Mouse (Mus musculus) cerebellum, adult 2 months (tissue): ENCODE measurements at regions not wholly inside any gene's neighbourhood (a gene's known extent, or its start where the extent isn't known, plus 50 kb on each side); places are given as distances from the start of the nearest gene placed in this dataset.

Experiments
- CTCF ChIP-seq: fragments of 200-500 bp; IDR thresholded peaks from 2 replicates; pipeline ENCODE4 v1.5.1; 2011; ENCODE audit warnings: low read depth, mild to moderate bottlenecking, control low read depth, low read length, moderate library complexity, borderline replicate concordance; ENCODE audit not compliant: insufficient read depth
- POLR2A ChIP-seq: fragments of 200-500 bp; IDR thresholded peaks from 2 replicates; pipeline ENCODE4 v1.6.1; 2011; ENCODE audit warnings: low read length, control low read depth, borderline replicate concordance; ENCODE audit not compliant: insufficient read depth

DNA sequence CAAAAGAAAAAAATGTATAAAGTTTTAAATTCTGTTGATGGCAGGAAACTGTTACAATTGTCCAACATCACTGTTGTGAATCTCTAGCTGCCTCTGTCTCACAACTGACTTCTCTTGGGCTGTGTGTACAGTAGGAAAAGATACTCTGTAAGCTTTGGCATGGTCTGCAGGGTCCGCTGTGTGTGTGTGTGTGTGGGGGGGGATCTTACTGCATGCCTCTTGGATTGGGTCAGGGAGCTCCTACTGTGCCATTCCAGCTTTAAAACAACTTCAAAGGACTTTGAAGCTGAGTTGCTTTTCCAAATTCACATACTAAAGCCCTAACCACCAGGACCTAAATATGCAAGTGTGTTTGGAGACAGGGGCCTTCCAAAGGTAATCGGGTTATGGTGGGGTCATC, 163.7 kb downstream of the Kit start:
- TF ChIP-seq CTCF (no peak), POLR2A (no peak)
